Mouse (Mus musculus): ENCODE data around the gene Pdzd7.

Pdzd7 gene

GRCm38 (mm10) chr19:44985159-44985988, 60.1 kb downstream of the Pdzd7 start:
- DNase-seq (ENCODE audit: low read depth, low spot score), result no peak

- DNase-seq (ENCODE audit: low read depth, low spot score), result no peak
These were observed 61.1 kb downstream of the Pdzd7 start for GRCm38 (mm10) chr19:44984420-44984819.

- no peak for DNase-seq (ENCODE audit: low read depth, low spot score)
These were observed 62.2 kb downstream of the Pdzd7 start for GRCm38 (mm10) chr19:44983366-44983765.

GRCm38 (mm10) chr19:44982477-44983115, 62.9 kb downstream of the Pdzd7 start:
- no peak for DNase-seq (ENCODE audit: low read depth, low spot score)

- DNase-seq (ENCODE audit: low read depth, low spot score), result no peak
These were observed 64.7 kb downstream of the Pdzd7 start for GRCm38 (mm10) chr19:44980787-44981186.

- no peak for DNase-seq (ENCODE audit: low read depth, low spot score)
These were observed 68.4 kb downstream of the Pdzd7 start for GRCm38 (mm10) chr19:44977148-44977547.

Measured in skeletal muscle tissue, adult 2 months (tissue).